Mouse (Mus musculus): ENCODE results near the gene Ercc2. TPM values are rescaled to one million over a fixed set of nuclear protein-coding genes. Genes with fewer than 3 reads are reported as not detected.

The Ercc2 gene
- polyA plus RNA-seq, 1 experiment = 14.5 TPM

GRCm38 (mm10) chr7:19375368-19375767 lies 6.4 kb upstream of the Ercc2 start:
- Histone ChIP-seq H3K27ac (ENCODE audit: insufficient read depth, low read depth, low read length) (no peak overlapping the region), H3K4me3 (ENCODE audit: insufficient read depth, low read length) (no peak overlapping the region), H3K4me1 (ENCODE audit: control insufficient read depth, insufficient read depth, low read length) (no peaks in the 10 kb centered on the region)
- TF ChIP-seq POLR2A (IDR thresholded peaks at IDR 0.05; ENCODE audit: borderline replicate concordance, low read depth, low read length) (no peak), CTCF (IDR thresholded peaks at IDR 0.05; ENCODE audit: low read depth, low read length) (no peak)

DNA sequence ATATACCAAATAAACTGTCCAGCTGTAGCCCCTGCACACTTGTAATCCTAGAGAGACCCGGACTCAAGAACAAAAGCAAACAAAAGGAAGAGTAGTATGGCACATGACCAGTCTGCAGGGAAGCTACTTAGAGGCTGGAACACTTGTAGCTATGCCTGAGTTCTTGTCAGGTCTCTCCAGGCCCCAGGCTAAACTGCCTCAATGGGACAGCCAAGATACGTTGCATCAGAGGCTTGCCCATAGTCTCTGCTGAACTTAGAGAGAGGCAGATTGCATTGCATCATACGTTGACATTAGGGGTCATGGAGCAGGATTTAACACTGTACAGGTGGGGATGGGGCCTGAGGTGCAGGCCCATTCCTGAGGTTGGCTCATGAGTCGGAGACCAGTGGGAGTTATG lies 5.8 kb upstream of the Ercc2 start:
- no peak overlapping the region for H3K4me3 ChIP-seq (ENCODE audit: insufficient read depth, low read length)
- TF ChIP-seq CTCF (IDR thresholded peaks at IDR 0.05; ENCODE audit: low read depth, low read length) (no peak), POLR2A (IDR thresholded peaks at IDR 0.05; ENCODE audit: borderline replicate concordance, low read depth, low read length) (no peak)
- H3K4me1 ChIP-seq (ENCODE audit: control insufficient read depth, insufficient read depth, low read length) = no peaks in the 10 kb centered on the region
- no peak overlapping the region for H3K27ac ChIP-seq (ENCODE audit: insufficient read depth, low read depth, low read length)

GRCm38 (mm10) chr7:19378049-19378448 lies 3.8 kb upstream of the Ercc2 start:
- no peaks in the 10 kb centered on the region for H3K4me1 ChIP-seq (ENCODE audit: control insufficient read depth, insufficient read depth, low read length)
- H3K27ac ChIP-seq (ENCODE audit: insufficient read depth, low read depth, low read length) = no peak overlapping the region
- no peak overlapping the region for H3K4me3 ChIP-seq (ENCODE audit: insufficient read depth, low read length)
- TF ChIP-seq POLR2A (IDR thresholded peaks at IDR 0.05; ENCODE audit: borderline replicate concordance, low read depth, low read length) = no peak
- no peak for TF ChIP-seq CTCF (IDR thresholded peaks at IDR 0.05; ENCODE audit: low read depth, low read length)

- Histone ChIP-seq H3K4me1 (ENCODE audit: control insufficient read depth, insufficient read depth, low read length) (no peaks in the 10 kb centered on the region), H3K27ac (ENCODE audit: insufficient read depth, low read depth, low read length) (no peak overlapping the region), H3K4me3 (ENCODE audit: insufficient read depth, low read length) (peak overlapping the region; percentile 94)
- TF ChIP-seq CTCF (IDR thresholded peaks at IDR 0.05; ENCODE audit: low read depth, low read length) (no peak), POLR2A (IDR thresholded peaks at IDR 0.05; ENCODE audit: borderline replicate concordance, low read depth, low read length) (no peak)
These were observed 344 bp downstream of the Ercc2 start for GRCm38 (mm10) chr7:19382166-19382541.

- H3K4me3 ChIP-seq (ENCODE audit: insufficient read depth, low read length) = no peak overlapping the region
- H3K4me1 ChIP-seq (ENCODE audit: control insufficient read depth, insufficient read depth, low read length) = no peaks in the 10 kb centered on the region
- H3K27ac ChIP-seq (ENCODE audit: insufficient read depth, low read depth, low read length) = no peak overlapping the region
- no peak for TF ChIP-seq CTCF (IDR thresholded peaks at IDR 0.05; ENCODE audit: low read depth, low read length)
- TF ChIP-seq POLR2A (IDR thresholded peaks at IDR 0.05; ENCODE audit: borderline replicate concordance, low read depth, low read length) = no peak
These were observed 1.9 kb downstream of the Ercc2 start for GRCm38 (mm10) chr7:19383708-19384107.

GRCm38 (mm10) chr7:19388699-19389413 lies 7.0 kb downstream of the Ercc2 start:
- TF ChIP-seq CTCF (IDR thresholded peaks at IDR 0.05; ENCODE audit: low read depth, low read length) (no peak), POLR2A (IDR thresholded peaks at IDR 0.05; ENCODE audit: borderline replicate concordance, low read depth, low read length) (no peak)
- Histone ChIP-seq H3K27ac (ENCODE audit: insufficient read depth, low read depth, low read length) (no peak overlapping the region), H3K4me3 (ENCODE audit: insufficient read depth, low read length) (no peak overlapping the region), H3K4me1 (ENCODE audit: control insufficient read depth, insufficient read depth, low read length) (no peaks in the 10 kb centered on the region)

DNA sequence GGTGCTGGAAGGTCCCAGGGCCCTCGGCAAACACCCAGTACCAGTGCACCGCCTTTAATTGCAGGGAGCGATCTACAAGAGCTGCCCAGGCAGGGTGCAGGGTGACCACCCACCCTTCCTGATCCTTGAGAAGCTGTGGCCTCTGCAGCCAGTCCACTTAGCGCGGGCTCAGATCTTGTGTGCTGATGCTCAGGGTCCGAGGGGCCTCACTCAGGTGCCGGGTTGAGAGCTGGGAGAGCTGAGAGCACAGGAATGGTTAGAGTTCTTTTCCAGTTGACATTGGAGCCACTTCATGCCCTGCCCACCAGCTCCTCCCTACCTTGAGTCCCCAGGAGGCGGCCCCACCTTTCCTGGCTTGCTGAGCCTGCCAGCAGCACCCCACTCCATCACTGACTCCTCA lies 12.7 kb downstream of the Ercc2 start:
- Histone ChIP-seq H3K4me3 (ENCODE audit: insufficient read depth, low read length) (no peak overlapping the region), H3K27ac (ENCODE audit: insufficient read depth, low read depth, low read length) (no peak overlapping the region), H3K4me1 (ENCODE audit: control insufficient read depth, insufficient read depth, low read length) (no peaks in the 10 kb centered on the region)
- TF ChIP-seq POLR2A (IDR thresholded peaks at IDR 0.05; ENCODE audit: borderline replicate concordance, low read depth, low read length) = no peak
- TF ChIP-seq CTCF (IDR thresholded peaks at IDR 0.05; ENCODE audit: low read depth, low read length) = no peak

- H3K27ac ChIP-seq (ENCODE audit: insufficient read depth, low read depth, low read length) = no peak overlapping the region
- no peak overlapping the region for H3K4me3 ChIP-seq (ENCODE audit: insufficient read depth, low read length)
These were observed 17.9 kb downstream of the Ercc2 start for GRCm38 (mm10) chr7:19399496-19400280.

GRCm38 (mm10) chr7:19400946-19401345 lies 19.1 kb downstream of the Ercc2 start:
- TF ChIP-seq CTCF (IDR thresholded peaks at IDR 0.05; ENCODE audit: low read depth, low read length) (peak; percentile 31), POLR2A (IDR thresholded peaks at IDR 0.05; ENCODE audit: borderline replicate concordance, low read depth, low read length) (no peak)
- Histone ChIP-seq H3K27ac (ENCODE audit: insufficient read depth, low read depth, low read length) (no peak overlapping the region), H3K4me3 (ENCODE audit: insufficient read depth, low read length) (no peak overlapping the region), H3K4me1 (ENCODE audit: control insufficient read depth, insufficient read depth, low read length) (no peaks in the 10 kb centered on the region)

More at GRCm38 (mm10) chr7:19399496-19400280, 17.9 kb downstream of the Ercc2 start:
- no peaks in the 10 kb centered on the region for H3K4me1 ChIP-seq (ENCODE audit: control insufficient read depth, insufficient read depth, low read length)
- no peak for TF ChIP-seq POLR2A (IDR thresholded peaks at IDR 0.05; ENCODE audit: borderline replicate concordance, low read depth, low read length)
- no peak for TF ChIP-seq CTCF (IDR thresholded peaks at IDR 0.05; ENCODE audit: low read depth, low read length)

DNA sequence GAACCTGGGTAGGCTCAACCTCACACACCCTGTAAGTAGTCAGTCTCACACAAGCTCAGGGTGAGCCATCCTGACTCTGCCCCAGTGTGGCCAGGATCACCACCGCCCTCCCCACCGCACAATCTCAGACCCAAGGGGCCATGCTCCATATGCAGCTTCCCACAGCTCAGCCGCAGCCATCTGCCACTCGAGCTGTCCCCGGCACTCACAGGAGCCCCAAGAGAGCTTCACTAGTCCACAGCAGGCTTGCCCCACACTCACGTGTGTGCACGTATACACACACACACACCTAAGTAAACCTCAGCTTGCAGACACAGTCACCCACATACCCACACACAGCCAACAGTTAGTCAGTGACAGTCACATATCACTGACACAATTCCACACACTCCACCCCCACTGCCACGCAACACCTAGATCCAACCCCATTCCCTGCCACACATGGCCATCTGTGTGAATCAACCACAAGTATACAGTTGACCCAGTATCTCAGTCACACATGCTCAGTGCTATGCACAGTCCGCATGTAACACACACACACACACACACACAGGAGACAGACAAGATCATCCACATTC lies 20.8 kb downstream of the Ercc2 start:
- Histone ChIP-seq H3K4me1 (ENCODE audit: control insufficient read depth, insufficient read depth, low read length) (no peaks in the 10 kb centered on the region), H3K4me3 (ENCODE audit: insufficient read depth, low read length) (no peak overlapping the region), H3K27ac (ENCODE audit: insufficient read depth, low read depth, low read length) (no peak overlapping the region)
- TF ChIP-seq POLR2A (IDR thresholded peaks at IDR 0.05; ENCODE audit: borderline replicate concordance, low read depth, low read length) = no peak
- TF ChIP-seq CTCF (IDR thresholded peaks at IDR 0.05; ENCODE audit: low read depth, low read length) = no peak

Data from bone marrow macrophage, adult 2 months (primary cell).